Mouse (Mus musculus) heart, postnatal 0 days (tissue): Measurements from ENCODE around the gene Naa38.

Experiments used
- CTCF ChIP-seq: IDR thresholded peaks from 2 replicates; pipeline ENCODE4 v1.5.1; 2016; ENCODE audit warnings: antibody characterized with exemption, control low read depth, low read depth
- EP300 ChIP-seq: IDR thresholded peaks from 2 replicates; pipeline ENCODE4 v1.6.1; 2016; ENCODE audit warnings: antibody characterized with exemption, low read depth

GRCm38 (mm10) chr11:69406867-69407723 lies 11.8 kb downstream of the Naa38 start:
- no peak for TF ChIP-seq CTCF
- no peak for TF ChIP-seq EP300
